Mouse (Mus musculus) heart, embryonic 15.5 days (tissue): ENCODE measurements around the gene Rapgef2. TPM values are rescaled to one million over a fixed set of nuclear protein-coding genes. Genes with fewer than 3 reads are reported as not detected.

Experiments used
- ATAC-seq: fragments of 200-750 bp; cut with Nextera tagmentation; replicated peaks from 2 replicates; pipeline ENCODE4 v1.8.0; 2017; ENCODE audit warnings: low read depth, moderate TSS enrichment; ENCODE audit not compliant: insufficient number of reproducible peaks, insufficient read depth, low FRiP score
- H3K27ac ChIP-seq: fragments of 300-500 bp; sonication (generic); 2 replicates; pipeline ENCODE4 v1.5.1; 2015; ENCODE audit warnings: mild to moderate bottlenecking, inconsistent platforms
- H3K27me3 ChIP-seq: fragments of 300-500 bp; sonication (generic); 2 replicates; pipeline ENCODE4 v1.6.1; 2015; ENCODE audit warnings: inconsistent platforms
- H3K36me3 ChIP-seq: fragments of 300-500 bp; sonication (generic); 2 replicates; pipeline ENCODE4 v1.6.1; 2015; ENCODE audit warnings: mild to moderate bottlenecking, inconsistent platforms
- H3K4me1 ChIP-seq: fragments of 300-500 bp; sonication (generic); replicated peaks from 2 replicates; pipeline ENCODE4 v1.6.1; 2015; ENCODE audit warnings: inconsistent platforms
- H3K4me2 ChIP-seq: fragments of 300-500 bp; sonication (generic); 2 replicates; pipeline ENCODE4 v1.6.1; 2015; ENCODE audit warnings: inconsistent platforms, mild to moderate bottlenecking, moderate library complexity
- H3K4me3 ChIP-seq: fragments of 300-500 bp; sonication (generic); 2 replicates; pipeline ENCODE4 v1.5.1; 2015; ENCODE audit warnings: mild to moderate bottlenecking, inconsistent platforms
- H3K9ac ChIP-seq: fragments of 300-500 bp; sonication (generic); 2 replicates; pipeline ENCODE4 v1.6.1; 2015; ENCODE audit warnings: mild to moderate bottlenecking, inconsistent platforms
- H3K9me3 ChIP-seq: fragments of 300-500 bp; sonication (generic); replicated peaks from 2 replicates; pipeline ENCODE4 v1.6.1; 2016; ENCODE audit warnings: inconsistent platforms
- WGBS: fragments of 180-500 bp; shearing (Covaris S2); methylation state at CpG from one replicate; pipeline ENCODE4 v1.1.7; 2015; ENCODE audit warnings: mixed read lengths; 5-methylcytosine and 5-hydroxymethylcytosine counted together
- polyA plus RNA-seq: library from polyadenylated mRNA; unstranded; fragments of >200 nt; fragmentation: Nextera tagmentation; extraction: Ambion mirVana; gene quantifications from 2 replicates; pipeline ENCODE4 v1.2.1, GENCODE M21; 2015

Gene Rapgef2
- polyA plus RNA-seq, 1 experiment from 2014 or later = 5.7 TPM

GRCm38 (mm10) chr3:79129044-79129600, 157.2 kb downstream of the Rapgef2 start:
- WGBS = 41% methylated on average over 6 of the region's 6 CpGs
- Histone ChIP-seq H3K4me2 (no peak overlapping the region), H3K4me3 (no peak overlapping the region), H3K27ac (peak overlapping the region; percentile 16; the same call in 1 of the 2 replicates), H3K27me3 (no peaks in the 10 kb centered on the region), H3K36me3 (no peaks in the 10 kb centered on the region), H3K4me1 (peaks cover 15% of the 10 kb centered on the region), H3K9ac (no peak overlapping the region), H3K9me3 (no peaks in the 10 kb centered on the region)
- ATAC-seq = 0 out of 2 replicates have a peak, but pooled peaks have one; percentile 39

DNA sequence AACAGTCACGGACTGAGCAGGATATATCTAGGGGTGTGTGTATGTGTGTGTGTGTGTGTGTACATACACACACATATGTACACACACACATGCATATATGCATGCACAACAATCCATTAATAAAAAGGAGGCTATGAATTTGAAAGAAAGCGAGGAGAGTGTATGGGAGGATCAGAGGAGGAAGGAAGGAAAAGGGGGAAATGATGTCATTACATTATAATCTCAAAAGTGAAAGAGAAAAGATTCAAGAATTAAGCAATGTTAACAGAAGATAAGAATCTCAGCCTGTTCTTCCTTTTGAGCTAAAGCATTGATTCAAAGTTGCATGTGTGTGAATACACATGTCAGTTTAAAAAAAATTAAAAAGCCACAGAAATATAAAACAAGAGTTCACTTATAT, 158.5 kb downstream of the Rapgef2 start:
- no peak overlapping the region for H3K4me3 ChIP-seq
- ATAC-seq = no peak
- peaks cover 13% of the 10 kb centered on the region for H3K4me1 ChIP-seq
- H3K9ac ChIP-seq = no peak overlapping the region
- H3K36me3 ChIP-seq = no peaks in the 10 kb centered on the region
- H3K27me3 ChIP-seq = no peaks in the 10 kb centered on the region
- 74% methylated on average over 2 of the region's 2 CpGs for WGBS
- no peak overlapping the region for H3K27ac ChIP-seq
- H3K4me2 ChIP-seq = no peak overlapping the region
- H3K9me3 ChIP-seq = no peaks in the 10 kb centered on the region

DNA sequence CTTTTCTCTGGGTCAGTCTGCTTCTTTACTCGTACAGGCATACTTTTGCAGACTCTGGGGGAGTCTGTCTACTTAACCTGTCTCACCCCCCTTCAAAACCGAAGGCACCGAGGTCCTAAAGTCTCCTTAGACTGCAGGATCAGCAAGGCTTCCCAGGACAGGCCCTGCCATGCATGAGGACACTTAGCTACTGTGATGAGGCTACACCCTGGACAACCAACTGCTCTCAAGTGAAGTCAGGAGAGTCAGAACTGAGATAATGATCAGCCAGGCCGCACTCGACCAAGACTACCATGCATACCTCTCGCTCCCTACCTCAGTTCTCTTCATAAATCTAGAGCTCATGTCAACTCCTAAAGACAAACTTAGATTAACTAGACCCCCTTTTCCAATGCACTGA, 159.5 kb downstream of the Rapgef2 start:
- Histone ChIP-seq H3K4me3 (no peak overlapping the region), H3K27ac (no peak overlapping the region), H3K27me3 (no peaks in the 10 kb centered on the region), H3K9ac (no peak overlapping the region), H3K36me3 (no peaks in the 10 kb centered on the region), H3K9me3 (no peaks in the 10 kb centered on the region), H3K4me2 (no peak overlapping the region), H3K4me1 (peaks cover 13% of the 10 kb centered on the region)
- ATAC-seq = no peak
- WGBS = 79% methylated on average over 6 of the region's 6 CpGs

DNA sequence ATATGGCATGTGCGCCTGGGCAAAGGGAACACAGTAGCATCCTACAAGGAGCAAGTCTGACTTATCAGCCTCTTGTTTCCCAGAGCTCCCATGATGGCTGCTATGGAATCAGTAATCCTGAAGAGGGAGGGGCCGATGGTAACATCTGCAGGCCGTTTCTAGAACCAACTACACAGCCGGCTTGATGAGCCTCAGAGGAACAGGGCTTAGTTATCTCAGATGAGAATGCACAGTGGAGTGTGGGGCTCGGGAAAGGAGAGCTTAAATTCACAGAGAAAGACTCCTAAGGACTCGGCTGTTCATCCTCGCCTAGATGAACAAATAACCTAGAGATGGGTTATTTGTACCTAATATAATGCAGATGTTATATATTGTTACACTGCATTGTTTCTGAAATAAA, 164.9 kb downstream of the Rapgef2 start:
- no peaks in the 10 kb centered on the region; the same call in 1 of the 2 replicates for H3K4me1 ChIP-seq
- H3K27ac ChIP-seq = no peak overlapping the region
- H3K9ac ChIP-seq = no peak overlapping the region
- H3K9me3 ChIP-seq = no peaks in the 10 kb centered on the region
- H3K27me3 ChIP-seq = no peaks in the 10 kb centered on the region
- no peak for ATAC-seq
- no peaks in the 10 kb centered on the region for H3K36me3 ChIP-seq
- H3K4me3 ChIP-seq = no peak overlapping the region
- no peak overlapping the region for H3K4me2 ChIP-seq
- 64% methylated on average over 7 of the region's 7 CpGs for WGBS

GRCm38 (mm10) chr3:79119983-79120382, 166.3 kb downstream of the Rapgef2 start:
- Histone ChIP-seq H3K4me1 (no peaks in the 10 kb centered on the region; the same call in 1 of the 2 replicates), H3K9ac (no peak overlapping the region), H3K9me3 (no peaks in the 10 kb centered on the region), H3K4me2 (no peak overlapping the region), H3K4me3 (no peak overlapping the region), H3K27me3 (no peaks in the 10 kb centered on the region), H3K36me3 (no peaks in the 10 kb centered on the region), H3K27ac (no peak overlapping the region)
- WGBS = 94% methylated on average over 12 of the region's 12 CpGs
- ATAC-seq = no peak

GRCm38 (mm10) chr3:79110153-79110552, 176.2 kb downstream of the Rapgef2 start:
- no peak overlapping the region for H3K4me3 ChIP-seq
- no peak overlapping the region for H3K9ac ChIP-seq
- H3K36me3 ChIP-seq = peaks cover 11% of the 10 kb centered on the region; the same call in 1 of the 2 replicates
- H3K27ac ChIP-seq = no peak overlapping the region
- no peaks in the 10 kb centered on the region for H3K27me3 ChIP-seq
- no peaks in the 10 kb centered on the region for H3K9me3 ChIP-seq
- ATAC-seq = no peak
- WGBS = 92% methylated on average over 6 of the region's 6 CpGs
- H3K4me1 ChIP-seq = no peaks in the 10 kb centered on the region
- H3K4me2 ChIP-seq = no peak overlapping the region

GRCm38 (mm10) chr3:79108246-79108645, 178.1 kb downstream of the Rapgef2 start:
- H3K4me1 ChIP-seq = no peaks in the 10 kb centered on the region
- H3K4me3 ChIP-seq = no peak overlapping the region
- no peak for ATAC-seq
- H3K9ac ChIP-seq = no peak overlapping the region
- H3K36me3 ChIP-seq = peaks cover 11% of the 10 kb centered on the region; the same call in 1 of the 2 replicates
- H3K27ac ChIP-seq = no peak overlapping the region
- no peaks in the 10 kb centered on the region for H3K9me3 ChIP-seq
- no peaks in the 10 kb centered on the region for H3K27me3 ChIP-seq
- 88% methylated on average over 6 of the region's 6 CpGs for WGBS
- no peak overlapping the region for H3K4me2 ChIP-seq

DNA sequence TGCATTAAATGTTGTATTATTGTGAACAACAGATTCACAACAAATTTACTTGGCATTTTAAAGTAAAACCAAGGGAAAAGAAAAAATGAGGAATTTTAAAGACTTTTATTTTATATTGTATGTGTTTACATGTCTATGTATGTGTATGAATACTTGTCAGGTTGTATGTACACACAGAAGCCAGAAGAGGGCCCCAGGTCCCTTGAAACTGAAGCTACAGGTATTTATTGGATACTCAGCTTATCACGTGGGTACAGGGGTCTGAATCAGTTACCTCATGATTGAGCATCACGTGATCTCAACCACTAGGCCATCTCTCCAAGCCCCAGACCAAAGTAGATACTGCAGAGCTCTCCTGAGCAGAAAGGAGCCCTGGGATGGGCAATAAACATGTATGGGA, 180.0 kb downstream of the Rapgef2 start:
- Histone ChIP-seq H3K4me2 (no peak overlapping the region), H3K4me1 (peaks cover 16% of the 10 kb centered on the region), H3K9ac (no peak overlapping the region), H3K4me3 (no peak overlapping the region), H3K9me3 (no peaks in the 10 kb centered on the region), H3K27me3 (no peaks in the 10 kb centered on the region), H3K27ac (no peak overlapping the region), H3K36me3 (peaks cover 11% of the 10 kb centered on the region; the same call in 1 of the 2 replicates)
- ATAC-seq = no peak
- 80% methylated on average over 2 of the region's 2 CpGs for WGBS

DNA sequence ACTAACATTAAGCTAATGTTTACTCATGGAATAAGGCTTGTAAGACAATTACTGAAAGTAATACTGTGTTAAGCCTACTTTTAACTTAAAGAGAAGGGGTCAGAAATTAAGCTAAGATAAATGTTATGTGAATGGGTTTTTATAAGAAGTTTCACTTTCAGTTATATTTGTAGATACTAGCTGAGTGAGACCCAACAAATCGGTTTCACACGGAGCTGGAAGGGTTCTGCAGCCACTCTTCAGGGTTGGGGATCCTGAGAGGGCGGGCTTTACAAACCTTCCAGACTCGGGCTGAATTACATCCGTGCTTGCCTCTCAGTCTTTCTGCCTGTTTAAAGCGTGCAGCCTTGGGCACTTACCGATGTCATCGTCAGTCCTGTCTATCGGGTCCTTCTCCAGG, 182.7 kb downstream of the Rapgef2 start:
- WGBS = 90% methylated on average over 9 of the region's 9 CpGs
- Histone ChIP-seq H3K36me3 (peaks cover 11% of the 10 kb centered on the region), H3K9me3 (no peaks in the 10 kb centered on the region), H3K4me2 (no peak overlapping the region), H3K27me3 (no peaks in the 10 kb centered on the region), H3K4me1 (peaks cover 23% of the 10 kb centered on the region), H3K27ac (no peak overlapping the region), H3K9ac (no peak overlapping the region), H3K4me3 (no peak overlapping the region)
- no peak for ATAC-seq

GRCm38 (mm10) chr3:79101737-79102136, 184.6 kb downstream of the Rapgef2 start:
- ATAC-seq = 0 out of 2 replicates have a peak, but pooled peaks have one; percentile 43
- no peaks in the 10 kb centered on the region for H3K27me3 ChIP-seq
- H3K36me3 ChIP-seq = peaks cover 15% of the 10 kb centered on the region
- peak overlapping the region; percentile 65 for H3K27ac ChIP-seq
- H3K4me2 ChIP-seq = 0 out of 2 replicates have a peak overlapping the region, but pooled peaks have one; percentile 1
- WGBS = 33% methylated on average over 6 of the region's 6 CpGs
- no peak overlapping the region for H3K9ac ChIP-seq
- H3K9me3 ChIP-seq = no peaks in the 10 kb centered on the region
- no peak overlapping the region for H3K4me3 ChIP-seq
- H3K4me1 ChIP-seq = peaks cover 23% of the 10 kb centered on the region

DNA sequence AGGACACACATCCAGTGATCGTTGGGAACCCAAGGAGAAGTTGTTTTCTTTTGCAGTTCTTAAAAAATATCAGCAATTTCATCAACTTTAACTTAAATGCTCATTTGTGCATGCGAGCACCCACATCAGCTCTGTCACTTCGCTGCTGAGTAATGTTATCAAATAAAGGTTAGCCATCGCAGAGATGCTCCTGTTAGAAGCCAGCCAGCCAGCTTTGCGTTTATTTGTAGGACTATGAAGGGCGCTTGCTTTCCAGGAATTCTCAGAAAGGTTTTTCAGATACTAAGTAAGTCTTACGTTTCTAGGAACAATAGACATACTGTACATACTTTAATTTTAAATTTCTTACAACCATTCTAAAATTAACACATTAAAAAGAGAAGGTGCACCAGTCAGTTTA, 185.5 kb downstream of the Rapgef2 start:
- H3K4me3 ChIP-seq = no peak overlapping the region
- peaks cover 11% of the 10 kb centered on the region for H3K36me3 ChIP-seq
- H3K4me2 ChIP-seq = no peak overlapping the region
- H3K27me3 ChIP-seq = no peaks in the 10 kb centered on the region
- ATAC-seq = no peak
- WGBS = 76% methylated on average over 7 of the region's 7 CpGs
- H3K9me3 ChIP-seq = no peaks in the 10 kb centered on the region
- peak overlapping the region; percentile 42; the same call in 1 of the 2 replicates for H3K27ac ChIP-seq
- H3K4me1 ChIP-seq = peaks cover 23% of the 10 kb centered on the region
- H3K9ac ChIP-seq = no peak overlapping the region

- H3K27me3 ChIP-seq = no peaks in the 10 kb centered on the region
- H3K27ac ChIP-seq = no peak overlapping the region
- H3K4me3 ChIP-seq = no peak overlapping the region
- ATAC-seq = no peak
- 78% methylated on average over 7 of the region's 7 CpGs for WGBS
- H3K4me1 ChIP-seq = no peaks in the 10 kb centered on the region
- H3K36me3 ChIP-seq = peaks cover 72% of the 10 kb centered on the region
- H3K9me3 ChIP-seq = no peaks in the 10 kb centered on the region
- no peak overlapping the region for H3K9ac ChIP-seq
- no peak overlapping the region for H3K4me2 ChIP-seq
Measured at GRCm38 (mm10) chr3:79089091-79089490, 197.2 kb downstream of the Rapgef2 start.
